Mouse (Mus musculus) 3T3-L1 (cell line): ENCODE measurements at regions not wholly inside any gene's neighbourhood (a gene's known extent, or its start where the extent isn't known, plus 50 kb on each side); places are given as distances from the start of the nearest gene placed in this dataset.

Source experiments
- DNase-seq: peaks from one replicate; pipeline ENCODE4 v3.0.0-alpha.2; 2015; ENCODE audit warnings: low read depth, low spot score

GRCm38 (mm10) chr2:128431751-128432150, 159.3 kb upstream of the Spdye4c start:
- DNase-seq, result no peak

DNA sequence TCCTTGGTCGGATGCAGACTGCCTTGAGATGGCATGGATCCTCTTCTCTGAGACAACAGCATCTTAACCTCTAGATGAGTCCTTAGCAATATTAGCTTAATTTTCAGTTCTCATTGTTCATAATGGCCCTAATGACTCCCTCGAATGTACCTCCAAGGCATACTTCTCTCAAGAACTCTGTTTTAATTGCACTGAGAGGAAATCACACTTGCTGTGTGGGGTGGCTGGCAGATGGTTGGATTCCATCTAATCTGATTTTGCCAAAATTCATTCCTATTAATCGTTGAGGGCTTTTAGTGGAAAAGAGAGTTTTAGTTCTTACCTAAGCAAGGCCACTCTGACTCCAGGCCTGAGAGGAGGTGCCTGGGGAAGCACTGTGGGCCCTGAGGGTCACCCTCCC, 158.3 kb upstream of the Spdye4c start:
- no peak for DNase-seq

GRCm38 (mm10) chr2:128433553-128434081, 157.4 kb upstream of the Spdye4c start:
- peak; percentile 55 for DNase-seq

DNA sequence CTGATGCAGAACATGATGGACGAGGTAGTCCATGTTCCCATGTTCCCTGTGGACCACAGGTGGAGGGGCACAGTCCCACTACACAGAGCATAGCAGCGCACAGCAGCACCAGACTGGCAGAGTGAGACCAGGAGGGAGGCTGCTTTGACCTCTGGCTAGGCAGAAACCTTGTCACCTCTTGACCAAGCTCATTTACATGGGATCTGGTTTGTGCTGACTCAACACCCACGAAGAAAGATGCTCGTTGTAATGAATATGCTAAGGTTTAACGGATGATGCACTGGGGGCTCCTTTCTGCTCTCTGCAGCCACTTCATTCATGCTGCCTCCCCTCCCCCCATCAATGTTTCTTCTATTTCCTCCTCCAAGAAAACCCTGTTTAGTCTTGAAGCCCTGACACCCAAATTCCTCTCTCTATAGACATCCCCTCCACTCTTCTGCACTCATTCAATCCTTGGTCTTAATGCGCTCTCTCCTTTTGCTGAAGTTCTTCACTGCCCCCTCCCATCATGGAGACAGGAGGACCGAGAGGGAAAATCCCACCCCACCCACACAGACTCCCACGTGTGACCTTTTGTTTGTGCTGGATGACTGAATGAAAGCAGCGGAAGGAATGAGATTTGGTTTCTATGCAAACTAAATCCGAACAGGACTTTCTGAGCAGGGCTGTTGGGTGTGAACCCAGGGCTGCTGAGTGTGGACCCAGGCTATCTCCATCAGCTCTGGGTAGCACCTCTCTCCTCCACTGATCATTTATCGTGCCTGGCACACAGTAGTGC, 156.6 kb upstream of the Spdye4c start:
- no peak for DNase-seq

GRCm38 (mm10) chr2:128436378-128436777, 154.6 kb upstream of the Spdye4c start:
- DNase-seq, result no peak

DNA sequence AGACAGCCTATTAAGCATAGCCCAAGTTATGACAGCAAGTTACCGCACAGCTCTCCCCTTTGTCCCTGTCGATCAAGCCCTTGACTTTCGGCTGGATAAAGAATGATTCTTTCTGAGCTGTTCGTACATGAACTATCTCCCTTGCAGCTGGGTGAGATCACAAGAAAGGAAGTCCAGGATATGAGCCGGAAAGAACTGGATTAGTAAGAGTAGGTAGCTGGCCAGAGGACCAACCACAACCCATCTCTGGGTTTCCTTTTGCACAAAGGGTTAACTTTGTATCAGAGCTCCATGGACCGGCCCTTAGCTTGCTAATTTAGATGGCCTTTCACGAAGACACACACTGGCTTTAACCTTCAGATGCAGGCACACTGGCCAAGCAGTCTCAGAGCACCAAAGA, 153.3 kb upstream of the Spdye4c start:
- DNase-seq, result no peak

GRCm38 (mm10) chr2:128438161-128438822, 152.7 kb upstream of the Spdye4c start:
- no peak for DNase-seq

GRCm38 (mm10) chr2:128438897-128439296, 152.1 kb upstream of the Spdye4c start:
- no peak for DNase-seq

DNA sequence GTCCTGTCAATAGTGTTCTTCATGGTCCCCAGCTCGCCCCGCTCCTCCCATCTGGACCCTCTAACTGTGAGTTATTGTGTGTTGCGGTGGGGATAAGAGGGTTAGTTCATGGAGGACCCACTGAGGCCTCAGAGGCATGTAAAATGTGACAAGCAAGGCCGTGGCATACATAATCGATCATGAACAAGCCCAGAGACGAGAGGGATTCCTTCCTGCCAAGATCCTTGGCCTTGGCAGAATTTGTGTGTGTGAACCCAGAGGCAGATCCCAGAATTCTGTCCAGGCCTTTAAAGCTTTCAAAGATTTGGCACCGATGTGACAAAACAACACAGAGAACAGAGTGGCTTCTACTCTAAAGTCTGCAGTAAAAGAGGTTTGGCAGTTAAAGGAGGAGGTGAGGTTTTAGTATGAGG, 146.4 kb upstream of the Spdye4c start:
- DNase-seq, result no peak

- no peak for DNase-seq
These were observed 145.6 kb upstream of the Spdye4c start for GRCm38 (mm10) chr2:128445443-128445842.

GRCm38 (mm10) chr2:128449294-128449693, 141.7 kb upstream of the Spdye4c start:
- no peak for DNase-seq

- no peak for DNase-seq
These were observed 141.0 kb upstream of the Spdye4c start for GRCm38 (mm10) chr2:128450045-128450444.

DNA sequence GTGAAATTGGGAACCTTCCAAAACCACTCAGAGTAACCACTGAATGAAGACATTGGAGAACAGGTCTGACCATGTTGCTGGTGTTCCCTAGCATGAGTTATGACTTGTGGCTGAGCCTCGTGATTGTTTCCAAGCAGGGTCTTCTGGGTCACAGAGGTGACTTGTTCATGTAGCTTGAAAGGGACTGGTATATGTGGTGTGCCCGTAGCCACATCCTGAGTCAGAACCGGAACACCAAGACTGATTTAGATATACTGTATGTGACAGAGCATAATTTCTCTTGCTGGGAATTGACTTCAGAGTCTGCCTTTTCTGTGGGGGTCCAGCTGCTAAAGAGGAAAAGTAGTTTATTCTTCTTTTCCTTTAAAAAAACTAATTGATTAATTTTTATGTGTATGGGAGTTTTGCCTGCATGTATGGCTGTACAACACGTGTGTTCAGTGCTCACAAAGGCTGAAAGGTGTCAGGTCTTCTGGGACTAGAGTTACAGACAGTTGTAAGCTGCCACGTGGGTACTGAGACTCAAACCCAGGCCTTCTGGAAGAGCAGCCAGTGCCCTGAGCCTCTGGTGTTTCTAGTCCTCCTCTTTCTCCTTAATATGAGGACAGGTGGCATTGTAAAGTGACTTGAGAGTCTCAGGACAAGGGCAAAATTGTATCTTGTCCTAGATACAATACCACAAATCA, 139.3 kb upstream of the Spdye4c start:
- no peak for DNase-seq

DNA sequence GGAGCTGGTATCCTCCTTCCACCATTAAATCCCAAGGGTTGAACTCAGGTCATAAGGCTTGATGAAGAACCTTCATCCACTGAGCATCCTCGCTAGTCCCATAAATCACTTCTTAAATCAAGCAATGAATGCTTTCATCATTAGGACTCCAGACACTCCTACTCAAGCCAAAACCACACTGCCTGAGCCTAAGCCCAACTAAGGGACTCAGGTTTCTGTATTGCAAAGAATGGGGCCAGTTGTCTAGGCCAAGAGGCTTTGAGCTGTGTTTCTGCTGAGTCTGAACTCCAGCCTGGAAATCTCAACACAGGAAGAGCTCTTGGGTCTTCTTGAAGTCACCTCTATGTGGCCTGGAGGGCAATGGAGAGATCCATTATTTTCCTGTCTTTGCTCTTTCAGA, 138.4 kb upstream of the Spdye4c start:
- DNase-seq, result peak; percentile 56

DNA sequence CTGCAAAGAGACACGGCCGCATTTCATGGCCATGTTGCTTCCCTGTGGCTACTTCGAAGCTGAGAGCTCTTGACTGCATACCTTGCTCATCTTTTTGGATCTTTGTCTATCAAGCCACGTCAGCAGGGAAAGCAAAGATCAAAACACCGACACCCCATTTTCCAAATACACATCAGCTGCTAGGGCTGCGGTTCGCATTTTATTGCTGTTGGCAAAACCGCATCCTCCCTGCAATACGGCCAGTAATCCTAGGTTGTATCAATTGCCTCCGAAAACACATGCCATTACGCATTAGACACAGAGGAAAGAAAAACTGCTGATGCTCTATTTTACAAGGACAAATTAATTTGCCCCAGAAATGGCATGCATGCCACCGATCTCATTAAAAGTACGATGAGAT, 136.5 kb upstream of the Spdye4c start:
- no peak for DNase-seq

GRCm38 (mm10) chr2:128457591-128458209, 133.3 kb upstream of the Spdye4c start:
- peak; percentile 78 for DNase-seq

DNA sequence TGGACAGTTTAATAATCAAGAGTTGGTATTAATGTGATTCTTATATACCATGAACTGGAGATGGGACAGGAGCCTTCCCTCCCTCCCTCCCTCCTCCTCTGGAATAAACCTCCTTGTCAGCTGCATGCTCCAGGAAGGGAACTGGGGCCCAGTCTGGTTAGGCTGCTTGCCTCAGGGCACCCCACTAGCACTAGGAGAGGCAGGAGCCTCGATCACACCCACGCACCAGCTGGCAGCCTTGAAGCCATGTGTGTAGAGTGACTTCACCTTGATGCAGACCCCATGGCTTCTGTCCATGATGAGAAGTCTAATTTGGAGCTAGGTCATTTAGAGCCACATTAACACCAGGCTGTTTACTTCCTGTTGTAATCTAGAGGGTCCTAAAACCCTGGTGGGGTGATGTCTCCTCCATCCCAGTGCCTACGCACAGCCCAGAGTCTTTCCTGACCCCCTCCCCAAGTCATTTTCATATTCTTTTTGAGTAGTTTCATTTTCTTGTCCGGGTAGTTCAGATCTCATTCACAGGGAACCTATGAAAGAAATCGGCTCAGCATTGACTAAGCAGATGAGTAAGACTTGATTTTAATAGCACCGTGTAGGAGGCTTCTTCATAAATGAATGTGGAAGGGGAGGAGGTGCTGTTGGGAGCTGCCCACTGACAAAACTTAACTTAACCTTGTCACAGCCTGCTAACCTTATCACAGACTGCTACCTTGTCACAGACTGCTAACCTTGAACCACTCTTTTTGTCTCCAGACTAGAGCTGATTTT, 125.6 kb upstream of the Spdye4c start:
- DNase-seq, result peak; percentile 43

GRCm38 (mm10) chr2:128467490-128468245, 123.3 kb upstream of the Spdye4c start:
- DNase-seq, result peak; percentile 69

- DNase-seq, result no peak
These were observed 122.7 kb upstream of the Spdye4c start for GRCm38 (mm10) chr2:128468323-128468722.

GRCm38 (mm10) chr2:128470351-128470750, 120.7 kb upstream of the Spdye4c start:
- peak; percentile 67 for DNase-seq
